Mouse (Mus musculus): Measurements from ENCODE around the gene Tnfrsf14.

Tnfrsf14 gene

DNA sequence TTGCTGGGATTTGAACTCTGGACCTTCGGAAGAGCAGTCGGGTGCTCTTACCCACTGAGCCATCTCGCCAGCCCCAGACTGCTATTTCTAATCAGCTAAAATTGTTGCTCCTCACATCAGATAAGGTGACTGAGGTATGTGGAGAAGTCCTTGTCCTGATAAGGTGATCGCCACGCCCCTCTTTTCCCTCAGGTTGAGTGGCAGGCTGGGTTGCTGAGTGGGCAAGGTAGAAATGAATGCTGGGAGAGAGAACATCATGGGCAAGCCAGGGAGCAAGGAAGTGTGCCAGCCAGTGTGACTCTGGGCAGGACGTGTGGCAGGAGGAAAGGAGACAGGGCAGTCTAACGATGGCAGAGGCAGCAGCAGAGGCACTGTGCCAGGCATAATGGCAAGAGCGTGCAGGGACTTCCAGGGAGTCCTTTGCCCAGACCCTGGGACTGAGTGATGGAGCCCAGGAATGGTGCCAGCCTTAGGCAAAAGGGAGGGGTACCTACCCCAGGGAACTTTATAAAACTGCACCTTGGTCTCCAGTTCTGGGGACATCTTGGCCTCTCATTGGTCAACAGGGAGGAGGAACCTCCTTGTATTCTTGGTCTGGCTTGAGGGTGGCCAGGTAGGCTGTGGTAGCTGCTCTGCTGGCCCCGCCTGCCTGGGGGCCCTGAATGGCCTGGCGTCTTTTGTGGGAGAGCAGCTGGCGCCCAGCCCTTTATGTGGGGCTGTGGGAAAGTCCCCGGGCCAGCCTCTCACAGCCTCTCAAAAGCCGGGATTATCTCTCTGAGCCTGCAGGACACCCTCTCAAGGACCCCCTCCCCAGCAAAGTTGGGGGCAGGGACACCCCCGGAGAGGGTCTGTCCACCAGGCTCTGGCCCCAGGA is 19.9 kb upstream of the Tnfrsf14 start:
- no peak for DNase-seq (ENCODE audit: low read depth)

DNA sequence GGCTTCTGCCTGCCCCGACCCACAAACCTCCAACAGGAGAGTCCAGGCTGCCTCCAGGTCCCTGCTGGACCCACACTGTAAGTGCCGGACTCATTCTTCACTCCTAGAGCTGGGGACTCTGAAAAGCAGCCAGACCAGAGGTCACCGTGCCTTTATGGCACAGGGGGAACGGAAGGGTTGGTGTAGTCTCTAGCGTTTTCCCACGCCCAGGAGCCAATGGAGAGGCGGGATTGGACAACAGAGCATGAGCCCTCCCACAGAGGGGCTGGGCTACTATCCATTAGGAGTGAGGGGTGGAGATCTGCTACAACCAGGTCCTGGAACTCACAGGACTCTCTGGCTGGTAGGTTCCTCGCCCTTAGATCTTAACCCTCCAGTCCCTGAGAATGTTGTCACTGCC is 18.0 kb upstream of the Tnfrsf14 start:
- DNase-seq (ENCODE audit: low read depth): no peak

DNA sequence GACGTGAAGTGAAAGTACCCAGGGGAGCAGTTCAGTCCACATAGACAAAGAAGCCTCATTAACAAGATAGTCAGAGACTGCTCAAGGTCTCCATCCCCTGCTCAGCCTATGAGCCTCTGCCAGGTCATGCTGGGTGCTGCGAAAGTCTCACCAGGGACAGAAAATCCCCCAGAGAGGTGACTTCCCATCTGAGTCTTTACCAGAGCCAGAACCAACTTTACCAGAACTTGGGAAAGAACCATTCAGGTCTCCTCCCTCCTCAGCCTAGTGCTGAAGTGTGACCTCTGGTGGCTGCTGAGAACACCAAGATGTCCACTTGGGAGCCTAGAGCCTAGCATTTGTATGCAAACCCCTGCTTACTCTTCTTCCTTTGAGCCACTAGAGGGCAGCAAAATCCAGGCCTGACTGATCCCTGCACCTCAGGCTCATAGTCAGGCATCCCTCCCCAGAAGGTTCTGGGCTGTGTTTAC is 15.8 kb upstream of the Tnfrsf14 start:
- peak; percentile 89 for DNase-seq (ENCODE audit: low read depth)

DNA sequence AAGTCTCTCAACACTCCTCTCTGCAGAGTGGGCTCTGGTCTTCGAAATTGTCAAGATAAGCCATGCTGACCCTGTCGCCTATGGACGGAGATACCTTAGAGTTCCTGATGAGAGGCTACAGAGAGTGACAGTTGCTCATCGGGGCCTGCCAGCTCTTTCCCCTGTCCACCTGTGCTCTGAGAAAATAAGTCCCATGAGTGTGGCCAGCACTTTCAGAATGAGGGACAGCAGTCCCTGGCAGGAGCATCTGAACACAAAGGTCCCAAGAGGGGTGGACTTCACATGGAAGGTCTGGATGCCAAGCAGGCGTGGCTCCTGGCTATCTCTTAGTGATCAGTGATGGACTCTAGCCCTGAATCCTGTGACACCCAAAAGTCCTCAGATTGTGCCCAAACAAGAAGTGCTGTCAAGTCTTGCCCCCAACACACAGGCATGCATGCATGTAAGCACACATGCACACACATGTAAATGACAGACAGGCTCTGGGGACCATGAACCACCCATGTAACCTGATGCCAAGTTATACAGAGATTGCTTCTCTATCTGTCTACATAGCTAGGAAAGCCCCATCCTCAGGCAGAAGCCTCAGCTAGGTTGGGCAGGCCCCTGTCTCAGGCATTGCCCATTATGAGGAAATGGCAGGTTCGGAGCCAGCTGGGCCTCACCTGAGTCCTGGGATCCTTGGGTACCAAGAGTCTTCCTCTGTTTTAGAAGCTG is 15.1 kb upstream of the Tnfrsf14 start:
- no peak for DNase-seq (ENCODE audit: low read depth)

DNA sequence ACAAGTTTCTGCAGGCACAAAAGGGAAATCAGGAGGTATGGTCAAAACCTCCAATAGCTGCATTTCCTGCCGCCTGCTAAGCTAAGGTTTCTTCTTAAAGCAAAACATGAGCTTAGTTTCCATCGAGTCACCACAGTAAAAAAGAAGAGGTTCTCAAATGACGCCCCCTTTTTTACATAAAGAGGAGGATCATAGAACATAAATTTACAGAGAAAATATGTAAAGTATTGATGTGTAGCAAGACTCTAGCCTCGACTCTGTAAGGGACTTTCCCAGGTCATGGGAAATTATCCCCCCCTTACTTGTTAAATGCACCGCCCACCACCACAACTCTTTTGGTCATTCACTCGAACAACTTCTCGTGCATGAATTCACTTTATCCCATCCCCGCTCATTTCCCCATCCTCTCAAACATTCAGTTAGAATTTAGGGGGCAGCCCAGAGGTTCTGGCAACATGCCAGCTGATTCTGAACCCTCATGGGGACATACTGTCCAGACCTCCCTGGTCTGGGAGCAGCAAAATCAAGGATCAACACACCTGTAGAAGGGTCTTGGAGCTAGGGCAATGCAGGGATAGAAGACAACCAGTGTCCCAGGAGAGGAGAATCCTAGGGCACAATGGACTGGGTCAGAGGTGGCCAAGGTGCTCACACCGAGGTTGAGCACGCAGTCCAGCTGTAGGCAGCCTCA is 14.4 kb upstream of the Tnfrsf14 start:
- no peak for DNase-seq (ENCODE audit: low read depth)

DNA sequence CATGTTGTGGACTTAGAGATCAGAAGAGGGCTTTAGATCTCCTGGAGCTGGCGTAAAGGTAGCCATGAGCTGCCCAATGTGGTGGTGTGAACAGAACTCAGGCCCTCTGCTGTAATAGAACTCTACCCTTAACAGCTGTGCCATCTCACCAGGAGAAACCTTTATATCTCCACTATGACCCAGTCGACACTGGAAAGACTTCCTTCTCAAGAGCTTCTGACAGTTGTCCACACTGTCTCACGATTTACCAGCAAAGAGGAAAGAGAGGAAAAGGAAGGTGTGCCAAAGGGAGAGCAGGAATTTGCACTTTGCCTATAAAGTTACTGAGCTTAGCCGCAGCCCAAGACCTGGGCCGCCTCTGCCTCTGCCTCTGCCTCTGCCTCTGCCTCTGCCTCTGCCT is 13.5 kb upstream of the Tnfrsf14 start:
- no peak for DNase-seq (ENCODE audit: low read depth)

DNA sequence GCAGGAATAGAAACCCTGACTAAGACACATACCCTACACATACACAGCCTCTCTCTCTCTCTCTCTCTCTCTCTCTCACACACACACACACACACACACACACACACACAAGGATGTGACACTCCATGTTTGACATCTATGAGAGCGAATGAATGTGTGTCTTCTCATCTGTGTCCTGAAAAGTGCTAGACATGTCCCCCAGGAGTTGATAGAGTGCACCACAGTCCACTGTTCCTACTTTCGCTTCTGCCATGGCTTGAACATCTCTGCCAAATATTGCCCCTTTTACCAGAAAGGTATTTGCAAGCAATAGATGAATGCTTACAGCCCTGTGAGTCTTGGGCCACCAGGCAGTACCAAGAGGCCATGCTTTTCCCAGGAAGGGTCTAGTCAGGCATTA is 11.8 kb upstream of the Tnfrsf14 start:
- DNase-seq (ENCODE audit: low read depth): no peak

DNA sequence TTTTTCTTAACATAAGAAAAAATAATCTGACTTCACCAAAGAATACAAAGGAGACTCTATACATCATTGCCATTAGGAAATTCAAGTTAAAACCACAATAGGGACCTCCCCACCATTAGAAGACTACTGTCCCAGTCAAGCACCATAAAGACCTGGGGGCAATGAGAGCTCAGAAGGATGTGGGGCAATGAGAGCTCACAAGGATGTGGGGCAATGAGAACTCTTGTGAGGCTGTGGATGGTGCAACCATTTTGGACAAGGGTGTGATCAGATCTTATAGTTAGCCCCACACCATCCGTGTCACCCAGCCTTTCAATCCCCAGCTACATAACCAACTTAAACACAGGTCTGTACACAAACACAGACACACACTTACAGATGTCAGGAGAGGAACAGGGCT is 9.4 kb upstream of the Tnfrsf14 start:
- DNase-seq (ENCODE audit: low read depth): no peak

DNA sequence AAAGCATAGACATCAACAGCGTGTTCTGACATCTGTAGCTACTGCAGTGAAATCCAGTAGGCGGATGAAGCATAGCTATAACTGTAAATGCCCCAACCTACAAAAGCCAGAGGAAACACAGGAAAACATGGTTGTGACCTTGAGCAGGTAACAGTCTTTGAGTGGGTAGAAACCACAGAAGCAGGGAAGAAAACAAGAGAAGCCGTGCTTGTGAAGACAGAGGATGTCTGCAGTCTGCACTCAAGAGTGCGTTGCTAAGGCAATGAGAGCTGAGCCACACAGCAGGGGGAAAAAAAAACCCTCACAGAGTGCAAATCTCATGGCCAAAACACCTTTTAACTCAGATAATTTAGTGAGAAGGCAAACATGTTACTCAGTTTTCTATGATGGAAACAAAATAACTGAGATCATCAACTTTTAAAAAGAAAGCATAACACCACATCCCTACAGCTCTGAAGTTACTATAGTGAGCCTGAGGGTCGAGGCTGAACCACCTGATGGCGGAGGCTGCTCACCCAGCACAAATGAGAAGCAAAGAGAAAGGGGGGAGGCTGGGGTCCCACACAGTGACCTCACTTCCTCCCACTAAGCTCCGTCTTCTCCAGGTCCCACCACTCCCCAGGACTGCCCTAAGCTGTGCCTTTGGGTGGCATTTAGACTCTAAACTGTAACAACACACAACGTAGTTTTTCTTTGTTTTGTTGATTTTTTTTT is 8.3 kb upstream of the Tnfrsf14 start:
- DNase-seq (ENCODE audit: low read depth): no peak

DNA sequence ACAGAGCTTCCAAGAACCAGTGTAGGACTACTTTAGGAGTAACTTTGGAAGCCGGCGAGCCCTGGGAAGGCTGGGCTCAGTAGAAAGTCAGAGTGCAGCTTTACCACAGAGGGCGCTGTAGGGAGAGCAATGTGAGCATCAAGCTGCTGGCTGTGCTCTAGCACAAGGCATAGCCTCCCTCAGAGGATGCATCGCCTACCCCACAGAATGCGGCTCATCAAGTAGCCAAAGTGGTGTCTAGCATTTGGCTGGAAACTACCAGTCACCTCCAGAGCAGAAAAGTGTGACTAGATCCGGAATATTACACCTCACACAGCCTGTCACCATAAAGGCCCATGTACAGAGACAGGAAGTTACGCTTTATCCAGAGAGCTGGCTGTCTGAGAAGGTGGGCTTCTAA is 7.4 kb upstream of the Tnfrsf14 start:
- DNase-seq (ENCODE audit: low read depth): no peak

DNA sequence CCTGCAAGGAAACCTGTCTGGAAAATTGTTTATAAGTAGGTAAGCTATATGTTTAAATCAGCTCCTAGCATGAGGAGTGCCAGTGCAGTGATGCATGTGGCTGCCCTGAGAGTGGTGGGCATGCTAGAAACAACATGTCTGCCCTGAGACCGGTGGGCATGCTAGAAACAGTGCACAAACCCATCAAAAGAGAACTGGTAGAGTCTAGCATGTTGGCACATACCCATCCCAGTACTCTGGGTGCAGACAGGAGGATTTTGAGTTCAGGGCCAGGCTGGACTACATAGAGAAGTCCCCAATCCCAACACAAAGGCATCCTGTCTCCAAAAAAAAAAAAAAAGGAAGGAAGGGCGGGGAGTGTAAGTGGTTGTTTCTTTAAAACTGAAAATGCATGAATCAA is 6.4 kb upstream of the Tnfrsf14 start:
- DNase-seq (ENCODE audit: low read depth): no peak

DNA sequence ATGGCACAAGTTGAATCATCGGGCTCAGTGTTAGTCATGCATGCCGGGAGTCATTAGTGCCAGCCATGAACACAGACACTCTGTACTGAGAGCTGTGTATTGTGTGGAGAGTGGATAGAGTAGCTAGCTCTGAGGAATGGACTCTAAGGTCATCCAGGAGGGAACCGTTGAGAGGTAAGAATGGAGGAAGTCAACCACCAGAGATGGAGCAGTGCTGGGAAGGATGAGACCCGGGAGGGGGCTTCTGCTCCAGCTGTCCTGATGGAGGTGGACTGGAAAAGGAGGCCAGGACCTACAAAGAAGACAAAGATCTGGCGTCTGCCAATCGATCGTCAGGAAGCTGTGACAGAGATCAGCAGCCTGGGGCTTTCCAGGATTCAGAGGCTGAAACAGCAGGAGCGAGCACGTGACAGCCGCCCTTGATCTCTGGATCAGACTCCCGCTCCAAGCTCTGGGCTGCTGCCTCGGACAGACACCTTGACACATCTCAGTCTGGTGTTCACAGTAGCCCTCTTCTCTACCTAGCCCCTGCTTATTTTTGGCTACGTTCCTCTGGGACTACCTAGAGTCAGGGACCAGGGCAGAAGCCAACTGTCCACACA is 5.0 kb upstream of the Tnfrsf14 start:
- DNase-seq (ENCODE audit: low read depth): no peak

DNA sequence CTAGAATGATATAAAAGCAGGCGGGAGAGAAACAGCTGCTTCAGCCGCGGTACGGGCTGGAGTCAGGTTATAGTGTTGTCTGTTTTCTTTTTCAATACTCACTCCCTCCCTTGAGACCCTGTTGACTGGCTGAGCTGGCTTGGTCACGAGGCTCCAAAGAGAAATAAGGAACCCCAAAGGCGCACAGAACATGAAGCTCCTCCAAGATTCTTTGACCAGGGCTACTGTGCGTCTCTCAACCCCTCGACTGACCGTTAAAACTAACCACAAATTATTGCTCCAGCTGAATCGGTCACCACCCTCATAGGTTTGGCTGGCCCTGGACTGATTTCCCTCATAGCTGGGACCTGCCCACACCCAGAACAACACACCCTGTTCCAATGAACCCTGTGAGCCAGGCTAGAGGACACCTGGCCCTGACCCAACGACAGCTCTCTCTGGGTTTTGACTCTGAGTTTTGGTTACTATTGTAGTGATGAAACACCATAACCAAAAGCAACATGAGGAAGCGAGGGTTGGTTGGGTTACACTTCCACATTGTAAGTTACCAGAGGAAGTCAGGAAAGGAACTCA is 811 bp upstream of the Tnfrsf14 start:
- DNase-seq (ENCODE audit: low read depth): no peak

DNA sequence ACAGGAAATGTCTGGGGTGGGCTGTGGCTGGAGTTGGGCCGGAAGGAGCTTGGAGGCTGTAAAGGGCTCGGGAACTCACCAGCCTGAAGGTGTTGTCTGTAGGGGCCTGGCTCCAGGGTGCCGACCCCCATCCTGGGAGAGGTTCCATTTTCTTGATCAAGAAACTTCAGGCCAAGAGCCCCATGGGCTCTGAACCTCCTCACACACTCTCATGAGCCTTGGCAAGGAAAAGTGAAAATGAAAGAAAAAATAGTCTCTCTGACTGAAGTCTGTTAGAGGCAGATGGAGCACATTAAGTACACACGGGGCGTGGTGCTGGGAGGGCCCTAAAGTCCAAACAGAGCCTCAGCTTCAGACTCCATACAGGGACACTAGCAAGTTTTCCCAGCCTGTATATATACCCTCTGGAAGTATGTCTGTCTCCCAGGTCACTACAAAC is 445 bp downstream of the Tnfrsf14 start:
- no peak for DNase-seq (ENCODE audit: low read depth)

DNA sequence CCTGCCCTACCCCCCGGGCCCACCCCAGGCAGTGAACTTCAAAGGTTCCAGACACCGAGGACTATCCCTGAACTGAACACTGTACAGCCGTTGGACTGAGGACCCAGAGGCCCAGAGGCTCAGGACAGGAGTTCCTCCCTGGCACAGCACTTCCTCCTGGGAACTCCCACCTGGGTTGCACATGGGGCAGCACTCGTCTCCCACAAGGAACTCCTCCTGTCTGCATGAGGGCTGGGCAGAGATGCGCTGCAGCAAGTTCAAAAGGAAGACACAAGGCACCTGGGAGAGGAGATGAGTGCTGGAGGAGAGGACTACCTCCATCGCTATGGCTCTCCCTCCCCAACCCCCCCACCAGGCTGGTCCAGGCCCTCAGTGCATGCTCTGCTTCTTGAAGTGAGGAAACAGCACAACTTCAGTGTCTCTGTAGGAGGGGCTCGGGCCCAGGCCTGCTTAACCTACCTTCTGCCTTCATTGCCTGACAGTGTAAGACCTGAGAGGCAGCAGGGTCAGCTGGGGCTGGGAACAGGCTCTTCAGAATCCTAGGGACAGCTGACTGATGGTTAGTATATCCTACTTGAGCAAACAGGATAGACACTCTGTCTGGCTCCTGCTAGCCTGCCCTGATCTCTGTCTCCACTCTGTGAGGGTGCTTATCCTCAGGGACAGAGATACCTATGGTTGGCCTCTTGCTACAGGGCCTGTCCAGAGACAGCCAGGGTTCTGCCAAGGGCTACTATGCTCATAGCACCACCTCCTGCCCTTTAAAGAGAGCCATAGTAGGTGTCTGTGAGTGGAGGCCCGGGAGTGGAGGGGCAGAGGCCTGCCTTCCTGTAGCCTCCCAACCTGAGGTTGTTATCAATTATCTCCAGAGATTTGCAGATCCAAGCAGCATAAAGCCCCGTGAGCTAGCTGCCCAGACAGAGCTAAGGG is 1.1 kb downstream of the Tnfrsf14 start:
- no peak for DNase-seq (ENCODE audit: low read depth)

DNA sequence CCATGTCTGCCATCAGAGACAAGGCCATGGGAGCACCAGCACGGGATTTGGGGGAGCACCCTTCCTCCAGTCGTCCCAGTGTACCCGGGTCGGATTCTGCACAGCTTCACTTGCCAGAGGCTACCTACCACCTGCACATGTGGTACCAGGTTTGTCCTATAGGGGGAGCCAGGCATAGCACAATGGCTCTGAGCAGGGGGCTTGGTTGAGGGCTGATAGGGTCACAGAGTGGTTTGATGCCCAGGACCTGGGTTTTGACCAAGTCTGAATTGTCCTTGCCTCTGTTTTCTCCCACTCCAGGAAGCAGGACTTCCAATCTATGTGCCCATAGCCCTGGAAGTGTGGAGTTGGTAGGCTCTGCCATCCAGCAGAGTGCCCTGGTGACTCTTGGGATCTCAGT is 3.0 kb downstream of the Tnfrsf14 start:
- no peak for DNase-seq (ENCODE audit: low read depth)

DNA sequence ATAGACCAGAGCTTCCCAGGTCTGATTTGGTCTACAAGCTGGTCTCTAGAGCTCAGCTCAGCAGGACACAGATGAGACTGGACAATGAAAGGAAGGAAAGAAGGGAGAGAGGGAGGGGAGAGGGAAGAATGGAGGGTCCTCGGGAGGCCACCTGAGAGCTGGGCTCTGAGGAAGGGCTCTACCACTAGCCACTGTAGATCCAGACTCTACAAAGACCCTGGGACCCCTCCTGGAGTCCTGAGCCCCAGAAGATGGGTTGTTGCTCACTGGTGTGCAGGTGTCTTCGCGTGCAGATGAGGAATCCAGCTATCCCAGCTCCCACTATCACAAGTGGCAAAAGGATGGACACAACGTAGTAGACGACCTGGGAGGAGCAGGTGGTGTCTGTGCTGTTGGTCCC is 5.4 kb downstream of the Tnfrsf14 start:
- DNase-seq (ENCODE audit: low read depth): no peak

DNA sequence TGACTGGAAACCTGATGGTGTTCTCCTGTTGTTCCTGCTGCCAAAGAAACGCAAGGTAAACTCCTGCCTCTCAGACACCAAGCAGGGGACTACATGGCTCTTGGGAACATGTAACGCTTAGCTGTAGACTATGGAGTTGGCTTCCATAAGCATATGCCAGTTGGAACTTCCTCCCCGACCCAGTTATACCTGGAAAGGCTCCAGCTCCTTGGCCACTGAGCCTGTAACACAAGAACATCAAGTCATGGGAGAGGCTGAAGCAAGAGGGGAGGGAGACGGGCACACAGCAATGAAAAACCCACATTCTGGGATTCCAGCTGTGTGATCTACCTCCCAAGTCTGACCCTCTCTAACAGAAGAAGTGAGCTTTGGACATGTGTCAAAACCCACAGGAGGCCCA is 6.1 kb downstream of the Tnfrsf14 start:
- DNase-seq (ENCODE audit: low read depth): no peak

DNA sequence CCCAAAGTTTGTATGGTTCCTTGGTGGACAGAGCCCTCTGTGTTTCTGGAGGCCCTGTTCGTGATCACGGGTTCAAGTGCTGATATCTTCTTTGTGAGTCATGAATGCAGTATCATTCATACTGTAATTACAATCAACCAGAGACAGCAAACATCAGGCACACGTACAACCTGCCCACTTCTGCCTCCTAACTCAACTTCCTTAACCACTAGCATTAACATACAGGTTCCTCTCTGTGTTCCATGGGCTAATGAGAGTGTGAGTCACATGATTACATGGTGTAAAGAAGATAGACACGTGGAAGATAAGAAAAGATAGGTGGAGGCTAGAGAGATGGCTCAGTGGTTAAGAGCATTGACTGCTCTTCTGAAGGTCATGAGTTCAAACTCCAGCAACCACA is 11.7 kb downstream of the Tnfrsf14 start:
- DNase-seq (ENCODE audit: low read depth): no peak

DNA sequence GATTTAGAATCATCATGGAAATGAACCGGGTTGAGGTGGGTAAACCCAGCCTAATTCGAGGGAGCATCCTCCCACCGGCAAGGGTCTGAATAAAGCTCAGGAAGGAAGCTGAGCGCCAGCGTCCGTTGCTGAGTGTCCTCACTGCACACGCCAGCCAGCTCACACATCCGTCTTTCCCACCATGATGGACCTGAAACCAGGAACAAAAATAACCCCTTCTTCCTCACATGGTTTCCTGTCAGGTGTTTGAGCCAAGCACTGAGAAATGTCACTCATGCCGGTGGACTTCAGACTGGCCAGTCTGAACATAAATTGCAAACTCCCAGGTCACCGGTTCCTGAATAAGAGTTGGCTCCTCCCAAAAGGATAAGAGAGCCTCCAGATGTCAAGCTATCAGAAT is 13.1 kb downstream of the Tnfrsf14 start:
- DNase-seq (ENCODE audit: low read depth): no peak

Data from c-Kit-positive CD71-positive TER-119-negative erythroid progenitor cells, embryonic 14.5 days (primary cell).